Mouse (Mus musculus): ENCODE measurements around the gene Mecom. TPM values are rescaled to one million over a fixed set of nuclear protein-coding genes. Genes with fewer than 3 reads are reported as not detected.

Mecom gene
- polyA plus RNA-seq, 1 experiment = 0.47 TPM

- H3K27me3 ChIP-seq (ENCODE audit: control insufficient read depth, insufficient read depth, low read length) = no peaks in the 10 kb centered on the region
- H3K27ac ChIP-seq (ENCODE audit: insufficient read depth, low read length) = no peak overlapping the region
- TF ChIP-seq CTCF (IDR thresholded peaks at IDR 0.05; ENCODE audit: extremely low read depth, insufficient read depth, insufficient read length, insufficient replicate concordance) = no peak
- no peaks in the 10 kb centered on the region for H3K36me3 ChIP-seq (ENCODE audit: control insufficient read depth, insufficient read depth, low read length)
- DNase-seq (ENCODE audit: low read depth in 1 of 2, low spot score in 2 of 2) = no peak
- 77% methylated on average over 3 of the region's 3 CpGs for WGBS
- no peak overlapping the region for H3K4me3 ChIP-seq (ENCODE audit: extremely low read depth, insufficient read depth, insufficient read length)
- H3K4me1 ChIP-seq (ENCODE audit: control insufficient read depth, insufficient read depth, insufficient read length) = no peaks in the 10 kb centered on the region
Observed at GRCm38 (mm10) chr3:30269253-30269652, 278.6 kb downstream of the Mecom start.

DNA sequence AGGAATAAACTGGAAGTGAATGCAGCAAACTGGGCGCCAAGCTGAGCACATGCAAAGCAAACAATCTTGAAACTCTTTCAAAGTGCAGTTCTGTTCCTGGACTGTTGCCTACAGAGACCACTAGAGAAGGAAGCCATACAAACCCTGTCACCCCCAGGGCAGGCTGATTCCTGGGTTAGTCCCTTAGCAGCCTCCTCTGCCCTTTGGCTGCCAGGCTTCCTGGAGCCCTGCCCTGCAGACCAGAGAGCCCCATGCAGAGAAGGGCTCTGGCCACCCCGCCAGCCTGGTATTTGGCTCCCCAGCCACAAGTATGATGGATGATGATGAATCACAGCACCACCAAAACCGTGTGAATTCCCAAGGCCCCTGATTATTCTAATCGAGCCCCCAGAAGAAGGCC, 286.9 kb downstream of the Mecom start:
- no peak for DNase-seq (ENCODE audit: low read depth in 1 of 2, low spot score in 2 of 2)
- Histone ChIP-seq H3K36me3 (ENCODE audit: control insufficient read depth, insufficient read depth, low read length) (no peaks in the 10 kb centered on the region), H3K27ac (ENCODE audit: insufficient read depth, low read length) (no peak overlapping the region), H3K27me3 (ENCODE audit: control insufficient read depth, insufficient read depth, low read length) (no peaks in the 10 kb centered on the region), H3K4me3 (ENCODE audit: extremely low read depth, insufficient read depth, insufficient read length) (no peak overlapping the region), H3K4me1 (ENCODE audit: control insufficient read depth, insufficient read depth, insufficient read length) (no peaks in the 10 kb centered on the region)
- 58% methylated on average over 4 of the region's 4 CpGs for WGBS
- TF ChIP-seq POLR2A (IDR thresholded peaks at IDR 0.05; ENCODE audit: low read depth, low read length) (no peak), CTCF (IDR thresholded peaks at IDR 0.05; ENCODE audit: extremely low read depth, insufficient read depth, insufficient read length, insufficient replicate concordance) (no peak)

GRCm38 (mm10) chr3:30258421-30258820, 289.4 kb downstream of the Mecom start:
- no peak for DNase-seq (ENCODE audit: low read depth in 1 of 2, low spot score in 2 of 2)
- no peaks in the 10 kb centered on the region for H3K4me1 ChIP-seq (ENCODE audit: control insufficient read depth, insufficient read depth, insufficient read length)
- no peaks in the 10 kb centered on the region for H3K36me3 ChIP-seq (ENCODE audit: control insufficient read depth, insufficient read depth, low read length)
- TF ChIP-seq POLR2A (IDR thresholded peaks at IDR 0.05; ENCODE audit: low read depth, low read length) (no peak), CTCF (IDR thresholded peaks at IDR 0.05; ENCODE audit: extremely low read depth, insufficient read depth, insufficient read length, insufficient replicate concordance) (no peak)
- H3K4me3 ChIP-seq (ENCODE audit: extremely low read depth, insufficient read depth, insufficient read length) = no peak overlapping the region
- 86% methylated on average over 10 of the region's 10 CpGs for WGBS
- H3K27me3 ChIP-seq (ENCODE audit: control insufficient read depth, insufficient read depth, low read length) = no peaks in the 10 kb centered on the region
- no peak overlapping the region for H3K27ac ChIP-seq (ENCODE audit: insufficient read depth, low read length)

DNA sequence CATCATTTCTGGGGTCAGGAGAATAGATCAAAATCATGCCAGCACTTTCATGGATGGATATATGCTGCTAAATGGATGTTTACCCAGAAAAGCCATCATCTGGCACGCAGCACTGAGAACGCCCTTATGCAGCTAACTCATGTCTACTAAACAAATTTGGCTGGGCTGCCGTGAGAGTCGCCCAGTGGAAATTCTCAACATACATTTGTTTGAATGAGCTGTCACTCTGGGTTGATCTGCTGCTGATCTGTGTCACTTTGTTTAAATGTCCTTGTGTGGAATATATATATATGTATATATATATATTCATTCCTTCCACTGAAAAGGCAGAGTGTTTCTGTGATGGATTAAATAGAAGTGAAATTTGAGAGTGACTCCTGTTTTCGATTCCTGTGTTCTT, 290.0 kb downstream of the Mecom start:
- Histone ChIP-seq H3K4me1 (ENCODE audit: control insufficient read depth, insufficient read depth, insufficient read length) (no peaks in the 10 kb centered on the region), H3K4me3 (ENCODE audit: extremely low read depth, insufficient read depth, insufficient read length) (no peak overlapping the region), H3K27ac (ENCODE audit: insufficient read depth, low read length) (no peak overlapping the region), H3K27me3 (ENCODE audit: control insufficient read depth, insufficient read depth, low read length) (no peaks in the 10 kb centered on the region), H3K36me3 (ENCODE audit: control insufficient read depth, insufficient read depth, low read length) (no peaks in the 10 kb centered on the region)
- no peak for DNase-seq (ENCODE audit: low read depth in 1 of 2, low spot score in 2 of 2)
- TF ChIP-seq CTCF (IDR thresholded peaks at IDR 0.05; ENCODE audit: extremely low read depth, insufficient read depth, insufficient read length, insufficient replicate concordance) = no peak
- no peak for TF ChIP-seq POLR2A (IDR thresholded peaks at IDR 0.05; ENCODE audit: low read depth, low read length)
- WGBS = 92% methylated on average over 5 of the region's 5 CpGs

- no peaks in the 10 kb centered on the region for H3K4me1 ChIP-seq (ENCODE audit: control insufficient read depth, insufficient read depth, insufficient read length)
- WGBS = 88% methylated on average over 7 of the region's 7 CpGs
Observed at GRCm38 (mm10) chr3:30256896-30257295, 290.9 kb downstream of the Mecom start.

GRCm38 (mm10) chr3:30255828-30256227, 292.0 kb downstream of the Mecom start:
- H3K4me3 ChIP-seq (ENCODE audit: extremely low read depth, insufficient read depth, insufficient read length) = no peak overlapping the region
- no peak for TF ChIP-seq CTCF (IDR thresholded peaks at IDR 0.05; ENCODE audit: extremely low read depth, insufficient read depth, insufficient read length, insufficient replicate concordance)
- TF ChIP-seq POLR2A (IDR thresholded peaks at IDR 0.05; ENCODE audit: low read depth, low read length) = no peak
- no peaks in the 10 kb centered on the region for H3K27me3 ChIP-seq (ENCODE audit: control insufficient read depth, insufficient read depth, low read length)
- no peak for DNase-seq (ENCODE audit: low read depth in 1 of 2, low spot score in 2 of 2)
- WGBS = 85% methylated on average over 5 of the region's 5 CpGs
- no peaks in the 10 kb centered on the region for H3K4me1 ChIP-seq (ENCODE audit: control insufficient read depth, insufficient read depth, insufficient read length)
- no peak overlapping the region for H3K27ac ChIP-seq (ENCODE audit: insufficient read depth, low read length)
- no peaks in the 10 kb centered on the region for H3K36me3 ChIP-seq (ENCODE audit: control insufficient read depth, insufficient read depth, low read length)

More at GRCm38 (mm10) chr3:30256896-30257295, 290.9 kb downstream of the Mecom start:
- TF ChIP-seq POLR2A (IDR thresholded peaks at IDR 0.05; ENCODE audit: low read depth, low read length) = no peak
- no peak for TF ChIP-seq CTCF (IDR thresholded peaks at IDR 0.05; ENCODE audit: extremely low read depth, insufficient read depth, insufficient read length, insufficient replicate concordance)
- H3K27ac ChIP-seq (ENCODE audit: insufficient read depth, low read length) = no peak overlapping the region
- H3K27me3 ChIP-seq (ENCODE audit: control insufficient read depth, insufficient read depth, low read length) = no peaks in the 10 kb centered on the region
- no peak overlapping the region for H3K4me3 ChIP-seq (ENCODE audit: extremely low read depth, insufficient read depth, insufficient read length)
- H3K36me3 ChIP-seq (ENCODE audit: control insufficient read depth, insufficient read depth, low read length) = no peaks in the 10 kb centered on the region
- no peak for DNase-seq (ENCODE audit: low read depth in 1 of 2, low spot score in 2 of 2)

DNA sequence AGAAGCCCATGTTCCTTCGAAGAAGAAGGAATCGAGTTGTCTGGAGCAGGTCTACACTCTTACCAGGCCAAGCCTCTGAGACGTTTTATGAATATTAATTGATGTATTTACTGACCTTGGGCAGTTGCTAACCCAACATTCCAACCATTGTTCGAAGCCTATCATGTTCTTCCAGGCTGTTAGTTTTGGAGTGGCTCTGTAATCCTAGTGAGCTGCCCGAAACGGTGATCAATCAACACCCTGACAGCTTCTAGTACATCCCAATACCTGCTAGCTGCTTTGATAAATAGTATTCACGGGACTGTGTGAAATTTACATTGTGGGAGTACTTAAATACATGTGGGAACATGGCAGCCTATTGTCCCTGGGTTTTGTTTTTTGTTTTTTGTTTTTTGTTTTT, 293.4 kb downstream of the Mecom start:
- H3K36me3 ChIP-seq (ENCODE audit: control insufficient read depth, insufficient read depth, low read length) = no peaks in the 10 kb centered on the region
- no peaks in the 10 kb centered on the region for H3K27me3 ChIP-seq (ENCODE audit: control insufficient read depth, insufficient read depth, low read length)
- no peak overlapping the region for H3K4me3 ChIP-seq (ENCODE audit: extremely low read depth, insufficient read depth, insufficient read length)
- no peak overlapping the region for H3K27ac ChIP-seq (ENCODE audit: insufficient read depth, low read length)
- 78% methylated on average over 7 of the region's 7 CpGs for WGBS
- DNase-seq (ENCODE audit: low read depth in 1 of 2, low spot score in 2 of 2) = no peak
- no peaks in the 10 kb centered on the region for H3K4me1 ChIP-seq (ENCODE audit: control insufficient read depth, insufficient read depth, insufficient read length)
- no peak for TF ChIP-seq POLR2A (IDR thresholded peaks at IDR 0.05; ENCODE audit: low read depth, low read length)
- no peak for TF ChIP-seq CTCF (IDR thresholded peaks at IDR 0.05; ENCODE audit: extremely low read depth, insufficient read depth, insufficient read length, insufficient replicate concordance)
